Comparison of ENCODE assay signal across 11 mouse cellular contexts in genomic region chr11:117309108-117309917, GRCm38 (mm10).
DNase-seq lines count a peak whose midpoint lies in the region; ATAC-seq and TF ChIP-seq lines count a peak whose summit lies in the region.
"Had no signal": no experiment of that assay in that cellular context is flagged by ENCODE, and none has a peak within 500 bp of the region (broad histone marks: within the 10 kb centered on the region; RNA-seq: fewer than 3 reads in every experiment).

No protein-coding gene starts in this region.

- no peak for TF ChIP-seq CTCF in spleen, adult 2 months (IDR thresholded peaks at IDR 0.05; ENCODE audit: extremely low read depth, insufficient read depth, insufficient read length, insufficient replicate concordance)
- TF ChIP-seq CTCF in embryonic fibroblast, embryonic 13.5 days (IDR thresholded peaks at IDR 0.05; ENCODE audit: borderline replicate concordance, insufficient read depth, low read length): no peak

- peak overlapping the region; percentile 48; the same call in 1 of the 2 replicates for H3K9ac ChIP-seq in heart, embryonic 13.5 days
- H3K9ac ChIP-seq in stomach, embryonic 14.5 days (replicated peaks; ENCODE audit: low read depth, low read length): no peak overlapping the region
- H3K9ac ChIP-seq: midbrain, embryonic 15.5 days had no signal

- no peak overlapping the region for H3K4me2 ChIP-seq in heart, embryonic 13.5 days
- no peak overlapping the region for H3K4me2 ChIP-seq in stomach, embryonic 14.5 days (replicated peaks; ENCODE audit: low read depth, low read length)
- H3K4me2 ChIP-seq: midbrain, embryonic 15.5 days had no signal

- H3K4me1 ChIP-seq in heart, embryonic 13.5 days: peaks cover 89% of the 10 kb centered on the region
- peaks cover 59% of the 10 kb centered on the region for H3K4me1 ChIP-seq in spleen, adult 2 months (ENCODE audit: control insufficient read depth, insufficient read depth, insufficient read length)
- peaks cover 68% of the 10 kb centered on the region for H3K4me1 ChIP-seq in embryonic fibroblast, embryonic 13.5 days (ENCODE audit: control insufficient read depth, insufficient read depth, low read length)
- peaks cover 69% of the 10 kb centered on the region for H3K4me1 ChIP-seq in stomach, embryonic 14.5 days (ENCODE audit: control insufficient read depth, insufficient read depth, low read length)

- ATAC-seq in heart, embryonic 13.5 days (ENCODE audit: extremely low read depth, insufficient number of reproducible peaks, low FRiP score, low TSS enrichment): no peak
- ATAC-seq in stomach, embryonic 14.5 days (ENCODE audit: insufficient number of reproducible peaks, insufficient read depth, low FRiP score, low read depth): no peak
- no peak for ATAC-seq in frontal cortex, adult (ENCODE audit: low TSS enrichment)
- ATAC-seq: midbrain, embryonic 15.5 days had no signal

- no peaks in the 10 kb centered on the region for H3K9me3 ChIP-seq in heart, embryonic 13.5 days
- no peaks in the 10 kb centered on the region for H3K9me3 ChIP-seq in stomach, embryonic 14.5 days (ENCODE audit: control insufficient read depth, low read depth, low read length)
- H3K9me3 ChIP-seq: liver, embryonic 13.5 days; midbrain, embryonic 15.5 days had no signal

- intact Hi-C loops in heart, postnatal 14 days (cut with DNase I): loop anchor here (2.0 kb wide), 1 partner anchor 31 kb away; no protein-coding TSS in a partner anchor

- DNase-seq in heart, postnatal 14 days: no peak
- no peak for DNase-seq in spleen, adult 2 months (ENCODE audit: low read depth in 1 of 2, low spot score in 2 of 2)
- DNase-seq in spleen, postnatal 14 days (ENCODE audit: low spot score in 2 of 2): no peak
- no peak for DNase-seq in frontal cortex, adult 2 months (ENCODE audit: extremely low spot score in 1 of 2, low spot score in 1 of 2)
- DNase-seq: liver, embryonic 13.5 days; right cerebral cortex, adult 18-20 months had no signal

- 62% methylated on average over 17 of the region's 17 CpGs for WGBS in heart, embryonic 13.5 days
- WGBS in spleen, adult 2 months: 72% methylated on average over 17 of the region's 17 CpGs
- 60% methylated on average over 17 of the region's 17 CpGs for WGBS in stomach, embryonic 14.5 days

- no peaks in the 10 kb centered on the region for H3K27me3 ChIP-seq in heart, embryonic 13.5 days (replicated peaks)
- H3K27me3 ChIP-seq in spleen, adult 2 months (ENCODE audit: control insufficient read depth, insufficient read depth, low read length): no peaks in the 10 kb centered on the region
- H3K27me3 ChIP-seq in stomach, embryonic 14.5 days (ENCODE audit: control insufficient read depth, insufficient read depth, low read length): no peaks in the 10 kb centered on the region
- H3K27me3 ChIP-seq: liver, embryonic 13.5 days; midbrain, embryonic 15.5 days had no signal

- no peak overlapping the region; the same call in 1 of the 2 replicates for H3K27ac ChIP-seq in heart, embryonic 13.5 days (replicated peaks)
- peak overlapping the region; percentile 36; the same call in 1 of the 2 replicates for H3K27ac ChIP-seq in spleen, adult 2 months (ENCODE audit: insufficient read depth, low read length)
- peak overlapping the region; percentile 60; the same call in 1 of the 2 replicates for H3K27ac ChIP-seq in embryonic fibroblast, embryonic 13.5 days (ENCODE audit: insufficient read depth, low read length)
- H3K27ac ChIP-seq in stomach, embryonic 14.5 days (ENCODE audit: low read length): peak overlapping the region; percentile 2; the same call in 1 of the 2 replicates
- H3K27ac ChIP-seq: midbrain, embryonic 15.5 days had no signal

- H3K4me3 ChIP-seq in heart, embryonic 13.5 days: no peak overlapping the region
- no peak overlapping the region for H3K4me3 ChIP-seq in spleen, adult 2 months (ENCODE audit: extremely low read depth, insufficient read depth, insufficient read length)
- H3K4me3 ChIP-seq in embryonic fibroblast, embryonic 13.5 days (ENCODE audit: insufficient read depth, low read length): no peak overlapping the region
- H3K4me3 ChIP-seq in stomach, embryonic 14.5 days (ENCODE audit: low read depth, low read length): no peak overlapping the region
- H3K4me3 ChIP-seq: liver, embryonic 13.5 days; midbrain, embryonic 15.5 days had no signal

- no peaks in the 10 kb centered on the region for H3K36me3 ChIP-seq in heart, embryonic 13.5 days
- no peaks in the 10 kb centered on the region for H3K36me3 ChIP-seq in spleen, adult 2 months (ENCODE audit: control insufficient read depth, insufficient read depth, low read length)
- no peaks in the 10 kb centered on the region; the same call in 1 of the 2 replicates for H3K36me3 ChIP-seq in stomach, embryonic 14.5 days (ENCODE audit: control insufficient read depth, insufficient read depth, low read length)
- H3K36me3 ChIP-seq: liver, embryonic 13.5 days; midbrain, embryonic 15.5 days had no signal

- TF ChIP-seq POLR2A in spleen, adult 2 months (IDR thresholded peaks at IDR 0.05; ENCODE audit: low read depth, low read length): no peak
- TF ChIP-seq POLR2A in embryonic fibroblast, embryonic 13.5 days (IDR thresholded peaks at IDR 0.05; ENCODE audit: low read depth, low read length): no peak
